Mouse (Mus musculus) bone marrow macrophage, adult 2 months (primary cell): ENCODE results near the gene Stat2. TPM values are rescaled to one million over a fixed set of nuclear protein-coding genes. Genes with fewer than 3 reads are reported as not detected.
A peak's percentile ranks its signal among the peaks of the same experiment; 100 is the strongest.
"Not testable (repeated sequence)": the region's sequence is repeated elsewhere in the genome, so short reads cannot be mapped to it uniquely, and the experiment has no call there.

Experiments
- H3K27ac ChIP-seq: 2 replicates; pipeline ENCODE4 v1.5.1; 2012; ENCODE audit warnings: low read depth, low read length; ENCODE audit not compliant: insufficient read depth
- H3K4me1 ChIP-seq: 2 replicates; pipeline ENCODE4 v1.6.1; 2012; ENCODE audit warnings: low read length; ENCODE audit not compliant: control insufficient read depth, insufficient read depth
- H3K4me3 ChIP-seq: 2 replicates; pipeline ENCODE4 v1.5.1; 2012; ENCODE audit warnings: mild to moderate bottlenecking, low read length, moderate library complexity; ENCODE audit not compliant: insufficient read depth
- CTCF ChIP-seq: IDR thresholded peaks from 2 replicates; pipeline ENCODE4 v1.5.1; 2012; ENCODE audit warnings: low read depth, mild to moderate bottlenecking, low read length, moderate library complexity
- POLR2A ChIP-seq: IDR thresholded peaks from 2 replicates; pipeline ENCODE4 v1.6.1; 2012; ENCODE audit warnings: mild to moderate bottlenecking, low read depth, low read length, borderline replicate concordance
- polyA plus RNA-seq: library from polyadenylated mRNA; stranded (reverse); fragments of >200 nt; gene quantifications from 2 replicates; pipeline ENCODE4 v1.2.4, GENCODE M21; 2012; ENCODE audit not compliant: missing spikeins, insufficient read depth, insufficient read length

Gene Stat2
- polyA plus RNA-seq, 1 experiment, result 89.6 TPM

- TF ChIP-seq CTCF, result no peak
- no peak for TF ChIP-seq POLR2A
- Histone ChIP-seq H3K27ac (no peak overlapping the region), H3K4me3 (no peak overlapping the region), H3K4me1 (no peaks in the 10 kb centered on the region)
These were observed 40.5 kb downstream of the Stat2 start for GRCm38 (mm10) chr10:128310902-128311301.

- no peak overlapping the region for H3K27ac ChIP-seq
- TF ChIP-seq CTCF (no peak), POLR2A (no peak)
- H3K4me3 ChIP-seq, result no peak overlapping the region
- H3K4me1 ChIP-seq, result no peaks in the 10 kb centered on the region
These were observed 45.2 kb downstream of the Stat2 start for GRCm38 (mm10) chr10:128315578-128315977.

- no peak overlapping the region for H3K27ac ChIP-seq
- TF ChIP-seq CTCF (no peak), POLR2A (no peak)
- peak overlapping the region; percentile 63 for H3K4me3 ChIP-seq
These were observed 51.3 kb downstream of the Stat2 start for GRCm38 (mm10) chr10:128321641-128322040.

GRCm38 (mm10) chr10:128322141-128323108 is 52.1 kb downstream of the Stat2 start, which contains the start of gene Cnpy2:
Gene Cnpy2, plus strand, starts transcription at chr10:128322459.
- Histone ChIP-seq H3K4me3 (peak within 1 kb of the TSS; percentile 98), H3K4me1 (peaks cover 7% of the 10 kb centered on the region), H3K27ac (peak within 1 kb of the TSS; percentile 68)
- TF ChIP-seq POLR2A, result no peak
- no peak for TF ChIP-seq CTCF

More at GRCm38 (mm10) chr10:128321641-128322040, 51.3 kb downstream of the Stat2 start:
- peaks cover 7% of the 10 kb centered on the region for H3K4me1 ChIP-seq

- no peak for TF ChIP-seq CTCF
- TF ChIP-seq POLR2A, result no peak
- peak overlapping the region; percentile 98 for H3K4me3 ChIP-seq
- peaks cover 7% of the 10 kb centered on the region for H3K4me1 ChIP-seq
- H3K27ac ChIP-seq, result 0 out of 2 replicates have a peak overlapping the region, but pooled peaks have one; percentile 2
These were observed 53.2 kb downstream of the Stat2 start for GRCm38 (mm10) chr10:128323516-128323915.

GRCm38 (mm10) chr10:128326825-128327224 is 56.5 kb downstream of the Stat2 start:
- H3K4me3 ChIP-seq, result no peak overlapping the region
- no peak for TF ChIP-seq CTCF
- peaks cover 3% of the 10 kb centered on the region for H3K4me1 ChIP-seq
- H3K27ac ChIP-seq, result no peak overlapping the region

- Histone ChIP-seq H3K27ac (no peak overlapping the region), H3K4me3 (no peak overlapping the region), H3K4me1 (peaks cover 3% of the 10 kb centered on the region)
- TF ChIP-seq POLR2A (no peak), CTCF (peak; percentile 15; the same call in 1 of the 2 replicates)
These were observed 57.3 kb downstream of the Stat2 start for GRCm38 (mm10) chr10:128327610-128328009.

- H3K4me1 ChIP-seq, H3K27ac ChIP-seq, H3K4me3 ChIP-seq: not testable (repeated sequence)
These were observed 62.2 kb downstream of the Stat2 start for GRCm38 (mm10) chr10:128332358-128333249.

- TF ChIP-seq POLR2A, result no peak
- no peak for TF ChIP-seq CTCF
- no peak overlapping the region for H3K27ac ChIP-seq
- no peak overlapping the region for H3K4me3 ChIP-seq
- peaks cover 9% of the 10 kb centered on the region for H3K4me1 ChIP-seq
These were observed 65.2 kb downstream of the Stat2 start for GRCm38 (mm10) chr10:128335582-128335981.

GRCm38 (mm10) chr10:128336195-128336594 is 65.8 kb downstream of the Stat2 start:
- no peak for TF ChIP-seq CTCF
- TF ChIP-seq POLR2A, result no peak
- Histone ChIP-seq H3K27ac (no peak overlapping the region), H3K4me1 (peaks cover 13% of the 10 kb centered on the region), H3K4me3 (no peak overlapping the region)
